Mouse (Mus musculus): ENCODE measurements at regions not wholly inside any gene's neighbourhood (a gene's known extent, or its start where the extent isn't known, plus 50 kb on each side); places are given as distances from the start of the nearest gene placed in this dataset.

- DNase-seq = no peak
Measured at GRCm38 (mm10) chr13:44362293-44363005, 366.8 kb upstream of the Jarid2 start.

GRCm38 (mm10) chr13:44363016-44363415 is 366.3 kb upstream of the Jarid2 start:
- no peak for DNase-seq

- DNase-seq = no peak
Measured at GRCm38 (mm10) chr13:44369301-44369700, 360.0 kb upstream of the Jarid2 start.

- DNase-seq = no peak
Measured at GRCm38 (mm10) chr13:44372361-44372877, 356.9 kb upstream of the Jarid2 start.

- no peak for DNase-seq
Measured at GRCm38 (mm10) chr13:44375476-44376159, 353.7 kb upstream of the Jarid2 start.

- DNase-seq = no peak
Measured at GRCm38 (mm10) chr13:44376160-44376488, 353.1 kb upstream of the Jarid2 start.

- no peak for DNase-seq
Measured at GRCm38 (mm10) chr13:44381721-44382450, 347.4 kb upstream of the Jarid2 start.

GRCm38 (mm10) chr13:44383322-44383721 is 346.0 kb upstream of the Jarid2 start:
- no peak for DNase-seq

GRCm38 (mm10) chr13:44386767-44387166 is 342.5 kb upstream of the Jarid2 start:
- DNase-seq = no peak

GRCm38 (mm10) chr13:44389696-44390095 is 339.6 kb upstream of the Jarid2 start:
- no peak for DNase-seq

- no peak for DNase-seq
Measured at GRCm38 (mm10) chr13:44390666-44391390, 338.4 kb upstream of the Jarid2 start.

GRCm38 (mm10) chr13:44394016-44394415 is 335.3 kb upstream of the Jarid2 start:
- DNase-seq = no peak

- DNase-seq = no peak
Measured at GRCm38 (mm10) chr13:44398613-44399369, 330.5 kb upstream of the Jarid2 start.

GRCm38 (mm10) chr13:44399370-44399685 is 329.9 kb upstream of the Jarid2 start:
- DNase-seq = no peak

GRCm38 (mm10) chr13:44399831-44400321 is 329.4 kb upstream of the Jarid2 start:
- DNase-seq = no peak

- no peak for DNase-seq
Measured at GRCm38 (mm10) chr13:44404010-44404575, 325.2 kb upstream of the Jarid2 start.

- DNase-seq = no peak
Measured at GRCm38 (mm10) chr13:44407307-44407706, 322.0 kb upstream of the Jarid2 start.

- peak; percentile 31 for DNase-seq
Measured at GRCm38 (mm10) chr13:44408619-44408959, 320.7 kb upstream of the Jarid2 start.

GRCm38 (mm10) chr13:44408960-44409719 is 320.1 kb upstream of the Jarid2 start:
- peak; percentile 86 for DNase-seq

GRCm38 (mm10) chr13:44409720-44410047 is 319.6 kb upstream of the Jarid2 start:
- DNase-seq = no peak

GRCm38 (mm10) chr13:44411781-44412496 is 317.3 kb upstream of the Jarid2 start:
- no peak for DNase-seq
